Mouse (Mus musculus) forebrain, postnatal 0 days (tissue): ENCODE results near the gene Ssbp2. TPM values are rescaled to one million over a fixed set of nuclear protein-coding genes. Genes with fewer than 3 reads are reported as not detected.

Experiments used
- ATAC-seq: fragments of 200-750 bp; cut with Nextera tagmentation; 2 replicates; pipeline ENCODE4 v1.8.0; 2017; ENCODE audit warnings: mild to moderate bottlenecking, moderate library complexity
- DNase-seq: peaks from one replicate; pipeline ENCODE4 v3.0.0-alpha.2; 2015
- H3K27ac ChIP-seq: fragments of 300-500 bp; sonication (generic); 2 replicates; pipeline ENCODE4 v1.5.1; 2014; ENCODE audit warnings: low read depth, mild to moderate bottlenecking, antibody characterized with exemption, low read length, moderate library complexity, mixed read lengths
- H3K27me3 ChIP-seq: fragments of 300-500 bp; sonication (generic); 2 replicates; pipeline ENCODE4 v1.6.1; 2014; ENCODE audit warnings: mild to moderate bottlenecking, low read length, mixed read lengths; ENCODE audit not compliant: insufficient read depth
- H3K36me3 ChIP-seq: fragments of 300-500 bp; sonication (generic); 2 replicates; pipeline ENCODE4 v1.6.1; 2014; ENCODE audit warnings: mild to moderate bottlenecking, moderate library complexity; ENCODE audit not compliant: insufficient read depth
- H3K4me1 ChIP-seq: fragments of 300-500 bp; sonication (generic); 2 replicates; pipeline ENCODE4 v1.6.1; 2014; ENCODE audit warnings: antibody characterized with exemption; ENCODE audit not compliant: insufficient read depth
- H3K4me2 ChIP-seq: fragments of 300-500 bp; sonication (generic); 2 replicates; pipeline ENCODE4 v1.6.1; 2014; ENCODE audit warnings: low read depth, mild to moderate bottlenecking, moderate library complexity
- H3K4me3 ChIP-seq: fragments of 300-500 bp; sonication (generic); 2 replicates; pipeline ENCODE4 v1.5.1; 2014; ENCODE audit warnings: low read depth, low read length, mixed read lengths
- H3K9ac ChIP-seq: fragments of 300-500 bp; sonication (generic); 2 replicates; pipeline ENCODE4 v1.6.1; 2014; ENCODE audit warnings: mild to moderate bottlenecking
- H3K9me3 ChIP-seq: fragments of 300-500 bp; sonication (generic); 2 replicates; pipeline ENCODE4 v1.6.1; 2016; ENCODE audit warnings: low read length
- CTCF ChIP-seq: sonication (generic); IDR thresholded peaks from 2 replicates; pipeline ENCODE4 v1.5.1; 2016; ENCODE audit warnings: antibody characterized with exemption, control low read depth, low read depth
- WGBS: fragments of 180-500 bp; shearing (Covaris S2); extraction: QIAGEN DNeasy Blood & Tissue Kit; methylation state at CpG from one replicate; pipeline ENCODE4 v1.1.7; 2014; 5-methylcytosine and 5-hydroxymethylcytosine counted together
- polyA plus RNA-seq: library from polyadenylated mRNA; unstranded; fragments of >200 nt; fragmentation: Nextera tagmentation; extraction: Ambion mirVana; gene quantifications from 2 replicates; pipeline ENCODE4 v1.2.1, GENCODE M21; 2015
- total RNA-seq: library from RNA; depleted of rRNA; stranded (reverse); fragments of >200 nt; gene quantifications from 2 replicates; pipeline ENCODE4 v1.2.3, GENCODE M21; 2014

The Ssbp2 gene
- total and polyA plus RNA-seq, 2 experiments from 2014 or later, result 167 to 249 TPM

- no peak for ATAC-seq
- DNase-seq, result no peak
- 93% methylated on average over 3 of the region's 3 CpGs for WGBS
- H3K36me3 ChIP-seq, result no peaks in the 10 kb centered on the region
- no peak overlapping the region for H3K4me2 ChIP-seq
- no peak overlapping the region for H3K9ac ChIP-seq
- H3K4me3 ChIP-seq, result no peak overlapping the region
- no peaks in the 10 kb centered on the region; the same call in 1 of the 2 replicates for H3K4me1 ChIP-seq
- H3K27ac ChIP-seq, result no peak overlapping the region
- no peaks in the 10 kb centered on the region for H3K9me3 ChIP-seq
- no peak for TF ChIP-seq CTCF
- no peaks in the 10 kb centered on the region for H3K27me3 ChIP-seq
These were observed 37.0 kb downstream of the Ssbp2 start for GRCm38 (mm10) chr13:91497055-91497454.

- 96% methylated on average over 3 of the region's 3 CpGs for WGBS
- Histone ChIP-seq H3K27ac (no peak overlapping the region), H3K9me3 (no peaks in the 10 kb centered on the region), H3K27me3 (no peaks in the 10 kb centered on the region), H3K36me3 (no peaks in the 10 kb centered on the region), H3K4me2 (no peak overlapping the region), H3K4me1 (no peaks in the 10 kb centered on the region; the same call in 1 of the 2 replicates), H3K4me3 (no peak overlapping the region), H3K9ac (no peak overlapping the region)
- no peak for TF ChIP-seq CTCF
- no peak for DNase-seq
- no peak for ATAC-seq
These were observed 41.7 kb downstream of the Ssbp2 start for GRCm38 (mm10) chr13:91501735-91502134.

- Histone ChIP-seq H3K9me3 (no peaks in the 10 kb centered on the region), H3K4me2 (no peak overlapping the region), H3K4me3 (no peak overlapping the region), H3K9ac (no peak overlapping the region), H3K4me1 (no peaks in the 10 kb centered on the region; the same call in 1 of the 2 replicates), H3K27ac (no peak overlapping the region), H3K36me3 (no peaks in the 10 kb centered on the region), H3K27me3 (no peaks in the 10 kb centered on the region)
- TF ChIP-seq CTCF, result no peak
- ATAC-seq (no peak), DNase-seq (no peak)
- WGBS, result 75% methylated on average over 12 of the region's 12 CpGs
These were observed 42.7 kb downstream of the Ssbp2 start for GRCm38 (mm10) chr13:91502642-91503373.

GRCm38 (mm10) chr13:91508991-91509390, 48.9 kb downstream of the Ssbp2 start:
- Histone ChIP-seq H3K9me3 (no peaks in the 10 kb centered on the region), H3K4me1 (no peaks in the 10 kb centered on the region), H3K36me3 (no peaks in the 10 kb centered on the region), H3K27ac (no peak overlapping the region), H3K4me3 (no peak overlapping the region), H3K27me3 (no peaks in the 10 kb centered on the region), H3K9ac (no peak overlapping the region), H3K4me2 (no peak overlapping the region)
- no peak for ATAC-seq
- no peak for TF ChIP-seq CTCF
- DNase-seq, result no peak
- 86% methylated on average over 1 of the region's 1 CpGs for WGBS

- Histone ChIP-seq H3K27me3 (no peaks in the 10 kb centered on the region), H3K4me3 (no peak overlapping the region), H3K27ac (no peak overlapping the region), H3K4me2 (no peak overlapping the region), H3K9ac (no peak overlapping the region), H3K4me1 (no peaks in the 10 kb centered on the region), H3K36me3 (no peaks in the 10 kb centered on the region), H3K9me3 (no peaks in the 10 kb centered on the region)
- ATAC-seq (no peak), DNase-seq (no peak)
- no peak for TF ChIP-seq CTCF
- WGBS, result 87% methylated on average over 2 of the region's 2 CpGs
These were observed 49.4 kb downstream of the Ssbp2 start for GRCm38 (mm10) chr13:91509467-91509866.

GRCm38 (mm10) chr13:91514979-91515378, 54.9 kb downstream of the Ssbp2 start:
- 80% methylated on average over 4 of the region's 4 CpGs for WGBS
- DNase-seq (no peak), ATAC-seq (no peak)
- TF ChIP-seq CTCF, result no peak
- 0 out of 2 replicates have a peak, but pooled peaks cover under 1% of the 10 kb centered on the region for H3K4me1 ChIP-seq
- no peak overlapping the region for H3K4me2 ChIP-seq
- no peaks in the 10 kb centered on the region for H3K9me3 ChIP-seq
- H3K4me3 ChIP-seq, result no peak overlapping the region
- no peak overlapping the region for H3K9ac ChIP-seq
- H3K27ac ChIP-seq, result no peak overlapping the region
- no peaks in the 10 kb centered on the region for H3K36me3 ChIP-seq
- H3K27me3 ChIP-seq, result no peaks in the 10 kb centered on the region

GRCm38 (mm10) chr13:91520073-91520750, 60.1 kb downstream of the Ssbp2 start:
- no peak for TF ChIP-seq CTCF
- WGBS, result 25% methylated on average over 4 of the region's 4 CpGs

More at GRCm38 (mm10) chr13:91520073-91520750, 60.1 kb downstream of the Ssbp2 start:
- 0 out of 2 replicates have a peak, but pooled peaks cover 5% of the 10 kb centered on the region for H3K4me1 ChIP-seq
- no peak overlapping the region for H3K4me3 ChIP-seq
- no peaks in the 10 kb centered on the region for H3K9me3 ChIP-seq
- H3K9ac ChIP-seq, result no peak overlapping the region
- ATAC-seq, result no peak
- no peaks in the 10 kb centered on the region for H3K36me3 ChIP-seq
- H3K27me3 ChIP-seq, result no peaks in the 10 kb centered on the region
- H3K4me2 ChIP-seq, result no peak overlapping the region
- DNase-seq, result no peak
- no peak overlapping the region for H3K27ac ChIP-seq
